Mouse (Mus musculus) urinary bladder, postnatal 36 days (tissue): ENCODE data around the gene Fhit.

Experiments
- DNase-seq, 2 experiments: peaks; one replicate each; pipeline ENCODE4 v3.0.0; 2022; ENCODE audit warnings: low spot score in 2 of 2, mixed read lengths in 1 of 2

The Fhit gene

GRCm38 (mm10) chr14:10366808-10367207 is 795.0 kb downstream of the Fhit start:
- DNase-seq, result no peak

DNA sequence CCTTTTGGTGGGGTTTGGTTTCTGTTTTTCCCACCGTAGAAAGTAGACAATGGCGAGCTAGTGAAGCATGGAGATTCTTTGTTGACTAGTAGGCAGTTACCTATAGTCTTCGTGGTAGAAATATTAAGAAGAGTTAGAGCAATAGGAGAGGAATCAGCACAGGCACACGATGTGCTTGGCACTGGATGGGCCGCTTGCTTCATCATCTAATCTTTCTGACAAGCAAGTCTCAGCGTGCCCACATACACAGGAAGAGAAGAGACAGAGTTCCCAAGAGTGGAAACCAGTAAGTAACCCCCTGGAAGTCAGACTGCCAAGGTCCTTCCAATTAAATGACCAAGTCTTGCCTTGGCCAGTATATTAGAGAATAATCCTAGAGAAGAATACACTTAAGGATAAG is 797.6 kb downstream of the Fhit start:
- DNase-seq, result no peak

GRCm38 (mm10) chr14:10363306-10363705 is 798.5 kb downstream of the Fhit start:
- no peak for DNase-seq

DNA sequence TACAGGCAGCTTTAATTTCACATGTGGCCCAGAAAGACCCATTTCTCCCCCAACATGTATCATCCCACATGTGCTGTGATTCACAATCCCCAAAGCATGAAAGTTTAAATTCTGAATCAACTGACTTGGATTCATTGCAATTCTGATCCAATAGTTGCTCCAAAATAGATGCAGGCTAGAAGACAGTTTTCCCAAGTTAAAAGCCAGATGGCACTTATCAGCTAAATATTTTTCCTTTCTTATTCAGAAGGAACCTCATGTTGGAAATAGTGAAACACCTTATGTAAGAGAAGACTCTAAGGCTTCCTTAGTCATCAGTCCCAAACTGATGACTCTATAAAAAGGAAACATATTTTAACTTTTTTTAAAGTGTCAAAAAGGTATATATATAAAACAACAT is 815.9 kb downstream of the Fhit start:
- DNase-seq, result no peak

DNA sequence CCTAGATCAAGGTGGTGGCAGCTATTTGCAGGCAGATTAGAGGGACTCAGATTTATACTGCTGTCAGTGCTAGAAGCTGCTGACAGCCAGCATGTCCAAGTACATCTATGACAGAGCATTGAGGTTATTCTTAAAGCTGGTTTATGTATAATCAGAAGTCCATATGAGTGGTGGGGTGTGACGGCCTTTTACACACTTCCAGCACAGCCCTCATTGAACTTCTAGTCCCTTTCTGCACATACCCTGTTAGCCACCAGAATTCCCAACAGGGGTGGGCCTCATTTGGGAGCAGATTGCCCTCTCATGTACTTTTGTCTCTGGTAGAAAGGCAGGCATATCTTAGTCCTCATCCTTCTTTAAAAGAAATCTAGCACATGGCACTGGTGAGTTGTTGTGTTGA is 817.8 kb downstream of the Fhit start:
- DNase-seq, result no peak

GRCm38 (mm10) chr14:10316764-10317163 is 845.1 kb downstream of the Fhit start:
- no peak for DNase-seq

GRCm38 (mm10) chr14:10312190-10312589 is 849.6 kb downstream of the Fhit start:
- DNase-seq, result no peak

DNA sequence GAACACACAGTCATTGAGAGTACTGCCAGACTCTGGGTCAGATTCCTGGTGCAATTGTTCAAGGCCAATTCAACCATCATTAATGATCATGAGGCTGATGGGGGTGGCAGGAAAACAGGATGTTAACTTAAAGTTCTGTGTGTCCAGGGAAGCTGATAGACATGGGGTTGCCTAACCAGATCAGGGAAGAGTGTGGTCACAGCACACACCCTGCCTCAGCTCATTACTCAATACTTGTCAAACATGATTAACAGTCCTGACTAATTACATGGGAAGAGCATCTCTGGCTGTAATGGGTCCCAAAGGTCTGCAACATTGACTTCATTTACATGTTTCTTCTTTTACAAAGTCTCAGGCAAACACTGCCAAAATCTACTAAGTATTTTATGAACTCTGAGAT is 856.5 kb downstream of the Fhit start:
- DNase-seq, result no peak

GRCm38 (mm10) chr14:10301497-10301896 is 860.3 kb downstream of the Fhit start:
- no peak for DNase-seq

- DNase-seq, result no peak
These were observed 860.9 kb downstream of the Fhit start for GRCm38 (mm10) chr14:10300914-10301313.

DNA sequence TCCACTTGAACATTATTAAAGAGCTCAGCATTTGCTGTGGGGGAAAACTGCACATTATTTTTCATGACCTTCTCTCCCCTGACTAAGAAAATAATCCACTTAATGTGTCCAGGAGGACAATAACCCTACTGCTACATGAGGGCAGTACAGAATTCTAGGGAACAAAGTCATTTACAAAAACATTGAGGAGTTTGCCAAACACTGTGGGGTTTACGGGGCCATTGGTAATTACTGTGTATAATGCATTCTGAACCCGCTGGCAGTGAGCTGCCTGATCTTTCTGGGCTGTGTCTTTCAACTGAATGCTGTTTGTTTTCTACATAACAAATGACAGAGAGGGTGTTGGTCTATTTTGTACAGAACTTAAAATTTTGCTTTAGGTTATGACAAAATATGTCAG is 862.8 kb downstream of the Fhit start:
- no peak for DNase-seq

- no peak for DNase-seq
These were observed 872.8 kb downstream of the Fhit start for GRCm38 (mm10) chr14:10289043-10289442.

- no peak for DNase-seq
These were observed 875.8 kb downstream of the Fhit start for GRCm38 (mm10) chr14:10286027-10286426.

GRCm38 (mm10) chr14:10228708-10229107 is 933.1 kb downstream of the Fhit start:
- DNase-seq, result no peak

DNA sequence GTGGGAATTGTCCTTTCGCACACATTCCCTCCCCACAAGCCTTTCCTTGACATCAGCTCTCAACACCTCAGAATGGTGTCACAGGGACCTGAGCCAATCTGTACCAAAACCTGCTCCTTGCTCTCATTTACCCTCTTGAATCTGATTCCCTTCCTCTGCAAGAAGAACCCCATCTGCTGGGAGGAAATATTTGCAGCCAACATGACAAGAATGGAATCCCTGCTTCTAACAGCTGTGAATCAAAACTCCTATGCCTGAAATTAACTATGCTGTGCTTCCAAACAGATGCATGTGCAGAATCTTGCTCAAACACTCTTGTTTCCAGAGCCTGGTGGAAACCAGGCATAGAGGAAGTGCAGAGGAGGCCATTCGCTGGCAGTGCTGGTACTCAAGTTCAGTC is 940.0 kb downstream of the Fhit start:
- DNase-seq, result no peak

DNA sequence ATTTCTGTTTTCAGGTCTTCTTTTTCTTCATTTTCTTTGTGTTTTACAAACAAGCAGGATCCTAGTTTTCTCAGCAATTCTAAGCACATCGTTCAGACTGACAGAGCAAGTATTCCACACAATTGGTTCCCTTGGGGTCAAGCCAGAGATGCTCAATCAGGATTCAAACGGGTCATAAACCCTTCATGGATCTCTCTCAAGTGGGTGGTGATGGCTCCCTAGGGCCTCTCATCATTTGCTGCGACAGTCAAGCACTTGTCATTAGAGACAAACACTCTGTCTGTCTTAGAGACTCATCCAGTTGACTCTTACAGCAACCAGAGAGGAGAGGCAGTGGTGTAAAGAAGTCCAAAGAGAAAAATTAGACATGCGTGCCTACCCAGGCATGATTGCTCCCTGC is 948.6 kb downstream of the Fhit start:
- DNase-seq, result no peak

DNA sequence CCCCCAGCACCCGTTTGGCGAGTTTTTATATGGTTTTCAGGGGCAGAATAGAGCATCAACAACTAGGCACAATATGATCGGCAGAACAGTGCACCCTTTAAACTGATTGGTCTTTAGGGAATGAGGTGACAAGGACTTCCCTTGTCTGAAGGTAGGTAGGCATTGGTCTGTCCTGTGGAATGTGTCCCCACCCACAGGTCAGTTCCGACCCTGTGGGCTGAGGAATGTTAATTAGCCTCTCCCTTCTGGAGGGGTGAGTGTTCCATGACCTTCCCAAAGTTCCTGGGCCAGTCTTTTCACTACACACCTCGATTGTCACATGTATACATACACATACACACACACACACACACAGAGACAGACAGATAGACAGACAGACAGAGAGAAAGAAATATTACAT is 950.7 kb downstream of the Fhit start:
- DNase-seq, result no peak

GRCm38 (mm10) chr14:10209007-10209406 is 952.8 kb downstream of the Fhit start:
- no peak for DNase-seq

- DNase-seq, result no peak
These were observed 956.1 kb downstream of the Fhit start for GRCm38 (mm10) chr14:10205699-10206098.

- DNase-seq, result no peak
These were observed 956.5 kb downstream of the Fhit start for GRCm38 (mm10) chr14:10205290-10205689.

DNA sequence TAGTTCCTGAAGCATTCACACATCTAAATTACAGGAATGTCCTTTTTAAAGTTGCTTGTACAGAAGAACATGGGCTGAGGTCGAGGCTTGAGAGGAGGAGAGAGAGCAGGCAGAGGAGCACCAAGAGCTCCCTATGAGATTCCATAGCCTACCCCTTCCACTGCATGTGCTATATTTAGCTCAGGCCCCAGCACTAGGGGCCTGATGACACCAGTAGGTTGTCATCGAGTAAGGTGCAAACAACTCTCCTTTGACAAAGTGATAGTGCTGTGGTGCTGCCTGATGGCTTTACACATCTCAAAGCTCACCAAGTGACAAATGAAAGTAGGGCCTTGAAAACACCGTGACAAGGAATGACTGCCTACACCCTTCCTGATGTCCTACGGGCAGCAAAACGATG is 967.7 kb downstream of the Fhit start:
- no peak for DNase-seq

DNA sequence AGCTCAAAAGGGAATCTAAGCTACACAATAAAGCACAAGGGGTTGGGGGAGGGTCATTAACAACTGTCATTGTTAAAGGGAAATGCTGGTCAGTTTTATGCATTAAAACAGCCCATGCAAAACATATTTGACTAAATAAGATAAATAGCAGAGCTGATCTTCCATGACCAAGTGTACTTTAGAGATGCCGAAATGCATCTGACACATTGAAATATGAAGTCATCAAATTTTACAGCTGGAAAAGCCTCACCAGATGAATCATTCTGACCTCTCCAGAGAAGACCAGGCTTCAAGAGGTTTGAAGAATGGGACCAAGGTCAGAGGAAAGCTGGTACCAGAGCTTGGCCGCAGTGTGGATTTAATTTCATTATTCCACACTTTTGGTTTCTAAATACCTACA is 990.1 kb downstream of the Fhit start:
- DNase-seq, result no peak

DNA sequence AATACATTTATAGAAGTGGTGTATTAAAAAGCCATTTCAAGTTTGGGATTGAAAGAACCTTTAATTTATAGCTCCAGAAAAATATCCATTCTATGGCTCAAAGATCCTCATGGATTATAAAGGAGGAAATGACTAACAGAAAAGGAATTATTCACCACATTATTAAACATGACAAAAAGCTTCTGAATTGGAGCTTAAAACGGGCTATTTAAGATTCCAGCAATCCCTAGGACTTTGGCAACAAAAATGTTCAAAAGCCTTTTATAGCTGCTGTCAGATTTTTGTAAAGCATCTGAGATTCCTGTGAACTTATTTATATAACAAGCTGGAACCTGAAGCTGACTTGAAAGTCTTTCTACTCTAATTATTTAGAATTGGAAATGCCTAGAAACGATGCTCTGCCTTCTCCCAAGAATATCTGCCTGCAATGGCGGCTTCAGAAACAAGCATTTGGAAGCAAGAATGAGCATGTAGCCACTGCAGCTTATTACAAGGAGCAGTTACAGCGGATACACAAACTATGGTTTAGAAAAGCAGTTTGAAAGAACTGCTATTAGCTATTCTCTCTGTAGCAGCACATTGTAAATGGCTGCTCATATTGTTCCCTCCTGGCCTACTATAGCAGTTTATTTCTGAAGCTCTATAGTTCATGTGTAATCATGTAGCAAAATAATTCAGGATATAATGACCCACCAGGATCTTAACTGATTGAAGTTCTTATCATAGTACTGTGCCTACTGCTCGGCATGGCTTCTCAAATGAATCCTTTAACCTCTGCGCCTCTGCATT is 995.0 kb downstream of the Fhit start:
- no peak for DNase-seq

DNA sequence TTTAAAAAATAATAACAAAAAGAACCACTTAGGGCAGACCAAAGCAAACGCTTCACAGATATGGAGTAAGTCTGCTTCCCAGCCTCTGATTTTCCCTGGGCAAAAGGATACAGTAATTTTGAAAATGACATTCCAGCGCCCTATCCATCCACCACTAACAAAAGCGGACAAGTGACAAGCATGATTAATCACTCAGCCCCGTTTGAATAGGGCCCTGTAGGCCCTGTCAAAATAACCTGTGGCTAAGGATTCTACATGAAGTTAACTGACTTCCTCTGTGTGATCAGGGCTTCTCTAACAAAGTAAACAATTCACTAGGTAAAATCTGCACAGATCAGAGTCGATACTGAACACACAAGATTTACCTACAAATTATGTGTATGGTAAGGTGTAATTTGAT is 1012.0 kb downstream of the Fhit start:
- no peak for DNase-seq
